Mouse (Mus musculus): ENCODE results near the gene Pdpk1. TPM values are rescaled to one million over a fixed set of nuclear protein-coding genes. Genes with fewer than 3 reads are reported as not detected.
"Not testable (repeated sequence)": the region's sequence is repeated elsewhere in the genome, so short reads cannot be mapped to it uniquely, and the experiment has no call there.

Gene Pdpk1
- polyA plus RNA-seq, 1 experiment = 44.7 TPM

DNA sequence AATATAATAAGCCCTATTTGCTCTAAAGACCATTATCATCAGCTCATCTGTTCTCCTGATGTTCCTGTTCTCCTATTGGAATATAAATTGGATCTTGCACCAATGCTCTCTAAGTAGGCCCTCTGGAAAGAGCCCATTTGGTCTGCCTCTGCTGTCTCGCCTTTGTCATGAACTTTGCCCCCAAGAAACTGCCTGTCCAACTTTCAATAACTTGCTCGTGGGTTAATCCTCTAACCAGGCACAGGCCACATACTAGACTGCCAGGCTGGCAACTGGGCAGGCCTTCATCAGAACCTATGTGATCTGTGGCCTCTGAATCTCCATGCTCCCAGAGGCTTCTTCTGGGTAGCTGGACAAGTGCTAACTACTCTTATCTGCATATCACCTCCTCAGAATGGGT is 45.6 kb downstream of the Pdpk1 start:
- H3K27ac ChIP-seq (ENCODE audit: insufficient read depth, low read length) = no peak overlapping the region
- H3K4me1 ChIP-seq (ENCODE audit: control insufficient read depth, insufficient read depth, low read length) = no peaks in the 10 kb centered on the region
- H3K9ac ChIP-seq (ENCODE audit: low read depth, poor library complexity, severe bottlenecking) = no peak overlapping the region
- H3K9me3 ChIP-seq (replicated peaks; ENCODE audit: control insufficient read depth, insufficient read depth, low read length, poor library complexity, severe bottlenecking) = no peaks in the 10 kb centered on the region
- H3K4me3 ChIP-seq (ENCODE audit: low read depth, low read length) = no peak overlapping the region
- TF ChIP-seq POLR2A (IDR thresholded peaks at IDR 0.05; ENCODE audit: insufficient read depth, low read length) (no peak), EP300 (IDR thresholded peaks at IDR 0.05; ENCODE audit: insufficient read depth, low read depth, low read length) (no peak)
- no peaks in the 10 kb centered on the region for H3K27me3 ChIP-seq (ENCODE audit: control insufficient read depth, insufficient read depth, low read length, poor library complexity, severe bottlenecking)
- peaks cover 8% of the 10 kb centered on the region for H3K36me3 ChIP-seq (ENCODE audit: control insufficient read depth, insufficient read depth, low read length, poor library complexity, severe bottlenecking)

DNA sequence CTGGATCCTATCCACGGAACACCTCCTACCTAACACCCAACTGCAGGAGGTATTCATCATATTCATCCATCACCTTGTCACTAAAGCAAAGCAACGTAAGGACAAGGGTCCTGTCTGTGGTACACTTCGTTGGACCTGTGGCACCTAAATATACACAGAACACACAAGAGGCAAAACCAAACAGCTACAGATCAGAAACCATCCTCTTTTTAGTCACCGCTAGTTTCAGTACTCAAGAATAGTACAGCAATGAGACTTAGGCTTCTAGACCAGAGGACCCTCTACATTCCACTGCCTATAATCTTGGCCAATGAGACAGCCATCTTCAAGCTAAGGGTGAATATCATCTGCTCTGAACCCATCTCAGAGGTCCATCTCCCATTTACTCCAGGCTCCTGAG is 52.4 kb downstream of the Pdpk1 start:
- no peaks in the 10 kb centered on the region for H3K9me3 ChIP-seq (replicated peaks; ENCODE audit: control insufficient read depth, insufficient read depth, low read length, poor library complexity, severe bottlenecking)
- no peak for TF ChIP-seq POLR2A (IDR thresholded peaks at IDR 0.05; ENCODE audit: insufficient read depth, low read length)
- TF ChIP-seq CTCF (IDR thresholded peaks at IDR 0.05; ENCODE audit: low read depth, low read length) = no peak
- no peak for TF ChIP-seq EP300 (IDR thresholded peaks at IDR 0.05; ENCODE audit: insufficient read depth, low read depth, low read length)
- peaks cover 19% of the 10 kb centered on the region for H3K36me3 ChIP-seq (ENCODE audit: control insufficient read depth, insufficient read depth, low read length, poor library complexity, severe bottlenecking)
- no peak overlapping the region for H3K4me3 ChIP-seq (ENCODE audit: low read depth, low read length)
- no peaks in the 10 kb centered on the region for H3K27me3 ChIP-seq (ENCODE audit: control insufficient read depth, insufficient read depth, low read length, poor library complexity, severe bottlenecking)
- H3K9ac ChIP-seq (ENCODE audit: low read depth, poor library complexity, severe bottlenecking) = no peak overlapping the region
- H3K27ac ChIP-seq (ENCODE audit: insufficient read depth, low read length) = no peak overlapping the region
- H3K4me1 ChIP-seq (ENCODE audit: control insufficient read depth, insufficient read depth, low read length) = no peaks in the 10 kb centered on the region

- Histone ChIP-seq H3K4me1 (ENCODE audit: control insufficient read depth, insufficient read depth, low read length) (no peaks in the 10 kb centered on the region), H3K9ac (ENCODE audit: low read depth, poor library complexity, severe bottlenecking) (no peak overlapping the region), H3K27ac (ENCODE audit: insufficient read depth, low read length) (no peak overlapping the region), H3K27me3 (ENCODE audit: control insufficient read depth, insufficient read depth, low read length, poor library complexity, severe bottlenecking) (no peaks in the 10 kb centered on the region), H3K9me3 (replicated peaks; ENCODE audit: control insufficient read depth, insufficient read depth, low read length, poor library complexity, severe bottlenecking) (no peaks in the 10 kb centered on the region), H3K4me3 (ENCODE audit: low read depth, low read length) (no peak overlapping the region), H3K36me3 (ENCODE audit: control insufficient read depth, insufficient read depth, low read length, poor library complexity, severe bottlenecking) (peaks cover 14% of the 10 kb centered on the region)
- no peak for TF ChIP-seq CTCF (IDR thresholded peaks at IDR 0.05; ENCODE audit: low read depth, low read length)
- no peak for TF ChIP-seq EP300 (IDR thresholded peaks at IDR 0.05; ENCODE audit: insufficient read depth, low read depth, low read length)
- TF ChIP-seq POLR2A (IDR thresholded peaks at IDR 0.05; ENCODE audit: insufficient read depth, low read length) = no peak
Measured at GRCm38 (mm10) chr17:24090575-24090974, 60.1 kb downstream of the Pdpk1 start.

DNA sequence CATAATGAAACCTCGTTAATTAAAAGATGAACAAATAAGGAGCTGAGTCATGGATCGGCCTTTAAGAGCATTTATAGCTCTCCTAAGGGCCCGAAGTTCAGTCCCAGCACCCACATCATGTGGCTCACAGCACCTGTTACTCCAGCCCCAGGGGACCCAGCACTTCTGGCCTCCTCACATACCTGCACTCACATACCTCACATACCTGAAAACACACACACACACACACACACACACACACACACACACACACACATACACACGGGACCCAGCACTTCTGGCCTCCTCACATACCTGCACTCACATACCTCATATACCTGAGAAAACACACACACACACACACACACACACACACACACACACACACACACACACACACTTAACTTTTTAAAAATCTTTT is 64.3 kb downstream of the Pdpk1 start:
- peaks cover 12% of the 10 kb centered on the region for H3K36me3 ChIP-seq (ENCODE audit: control insufficient read depth, insufficient read depth, low read length, poor library complexity, severe bottlenecking)

GRCm38 (mm10) chr17:24084593-24084992 is 66.1 kb downstream of the Pdpk1 start:
- H3K27me3 ChIP-seq (ENCODE audit: control insufficient read depth, insufficient read depth, low read length, poor library complexity, severe bottlenecking) = no peaks in the 10 kb centered on the region
- no peak overlapping the region for H3K4me3 ChIP-seq (ENCODE audit: low read depth, low read length)
- H3K9me3 ChIP-seq (replicated peaks; ENCODE audit: control insufficient read depth, insufficient read depth, low read length, poor library complexity, severe bottlenecking) = no peaks in the 10 kb centered on the region
- TF ChIP-seq EP300 (IDR thresholded peaks at IDR 0.05; ENCODE audit: insufficient read depth, low read depth, low read length) (no peak), POLR2A (IDR thresholded peaks at IDR 0.05; ENCODE audit: insufficient read depth, low read length) (no peak)
- H3K27ac ChIP-seq (ENCODE audit: insufficient read depth, low read length) = no peak overlapping the region
- H3K4me1 ChIP-seq (ENCODE audit: control insufficient read depth, insufficient read depth, low read length) = no peaks in the 10 kb centered on the region
- H3K9ac ChIP-seq (ENCODE audit: low read depth, poor library complexity, severe bottlenecking) = no peak overlapping the region
- H3K36me3 ChIP-seq (ENCODE audit: control insufficient read depth, insufficient read depth, low read length, poor library complexity, severe bottlenecking) = peaks cover 8% of the 10 kb centered on the region

More for the DNA sequence above, 64.3 kb downstream of the Pdpk1 start:
- not testable (repeated sequence) for H3K27me3 ChIP-seq (ENCODE audit: control insufficient read depth, insufficient read depth, low read length, poor library complexity, severe bottlenecking); H3K4me3 ChIP-seq (ENCODE audit: low read depth, low read length); H3K4me1 ChIP-seq (ENCODE audit: control insufficient read depth, insufficient read depth, low read length); H3K9ac ChIP-seq (ENCODE audit: low read depth, poor library complexity, severe bottlenecking); H3K9me3 ChIP-seq (replicated peaks; ENCODE audit: control insufficient read depth, insufficient read depth, low read length, poor library complexity, severe bottlenecking); H3K27ac ChIP-seq (ENCODE audit: insufficient read depth, low read length)

DNA sequence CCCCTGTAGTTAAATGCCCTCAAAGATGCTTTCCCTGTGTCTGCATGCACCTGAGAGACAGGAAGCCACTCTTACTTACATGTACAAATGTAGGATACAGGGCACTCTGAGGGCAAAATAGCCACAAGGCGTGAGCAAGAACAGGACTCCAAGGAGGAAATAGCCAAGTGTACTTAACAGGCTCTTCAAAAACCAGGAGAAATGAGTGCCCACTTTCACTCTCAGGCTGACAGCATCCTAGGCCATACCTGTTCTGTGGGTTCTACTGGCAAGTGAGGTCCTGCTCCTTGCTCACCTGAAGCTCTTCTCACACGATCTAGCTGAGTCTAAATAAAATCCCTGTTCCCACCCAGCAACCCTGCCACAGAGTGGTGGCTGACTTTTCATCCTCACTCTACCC is 73.6 kb downstream of the Pdpk1 start:
- H3K27ac ChIP-seq (ENCODE audit: insufficient read depth, low read length) = no peak overlapping the region
- H3K27me3 ChIP-seq (ENCODE audit: control insufficient read depth, insufficient read depth, low read length, poor library complexity, severe bottlenecking) = no peaks in the 10 kb centered on the region
- TF ChIP-seq POLR2A (IDR thresholded peaks at IDR 0.05; ENCODE audit: insufficient read depth, low read length) (no peak), CTCF (IDR thresholded peaks at IDR 0.05; ENCODE audit: low read depth, low read length) (no peak), EP300 (IDR thresholded peaks at IDR 0.05; ENCODE audit: insufficient read depth, low read depth, low read length) (no peak)
- H3K36me3 ChIP-seq (ENCODE audit: control insufficient read depth, insufficient read depth, low read length, poor library complexity, severe bottlenecking) = peaks cover 9% of the 10 kb centered on the region
- H3K9ac ChIP-seq (ENCODE audit: low read depth, poor library complexity, severe bottlenecking) = no peak overlapping the region
- no peaks in the 10 kb centered on the region for H3K4me1 ChIP-seq (ENCODE audit: control insufficient read depth, insufficient read depth, low read length)
- no peaks in the 10 kb centered on the region for H3K9me3 ChIP-seq (replicated peaks; ENCODE audit: control insufficient read depth, insufficient read depth, low read length, poor library complexity, severe bottlenecking)
- H3K4me3 ChIP-seq (ENCODE audit: low read depth, low read length) = no peak overlapping the region
